Mouse (Mus musculus) CH12.LX (cell line): ENCODE measurements around the gene Zscan21. TPM values are rescaled to one million over a fixed set of nuclear protein-coding genes. Genes with fewer than 3 reads are reported as not detected.

Source experiments
- DNase-seq: peaks from one replicate; pipeline ENCODE4 v3.0.0-alpha.2; 2013; ENCODE audit errors: extremely low read depth
- H3K27ac ChIP-seq: 2 replicates; pipeline ENCODE4 v1.5.1; 2012; ENCODE audit warnings: low read depth, mild to moderate bottlenecking, control low read depth, moderate library complexity; ENCODE audit not compliant: insufficient read depth
- H3K27me3 ChIP-seq: replicated peaks from 2 replicates; pipeline ENCODE3; 2012; ENCODE audit warnings: inconsistent platforms
- H3K36me3 ChIP-seq, 2 experiments: replicated peaks in 1 of 2; 2 replicates each; pipeline versions ENCODE3 to v1.6.1; 2012; ENCODE audit warnings: inconsistent platforms in 1 of 2, low read length in 1 of 2, mild to moderate bottlenecking in 1 of 2, mixed read lengths in 1 of 2, moderate library complexity in 1 of 2; ENCODE audit not compliant: control insufficient read depth in 1 of 2, insufficient read depth in 1 of 2
- H3K4me1 ChIP-seq, 2 experiments: 2 replicates each; pipeline ENCODE4 v1.6.1; 2012; ENCODE audit warnings: inconsistent platforms in 1 of 2, moderate library complexity in 1 of 2; ENCODE audit not compliant: insufficient read depth in 2 of 2, control insufficient read depth in 1 of 2
- H3K4me2 ChIP-seq: 2 replicates; pipeline ENCODE4 v1.6.1; 2012; ENCODE audit warnings: low read depth, mild to moderate bottlenecking, control low read depth; ENCODE audit not compliant: poor library complexity, insufficient read depth, severe bottlenecking
- H3K4me3 ChIP-seq, 3 experiments: fragments of 150-350 bp in 1 of 3; sonication (generic) in 1 of 3; replicated peaks in 1 of 3; 2 replicates each; pipeline versions ENCODE3 to v1.5.1; 2011 to 2012; ENCODE audit warnings: low read depth in 2 of 3, low read length in 2 of 3, mild to moderate bottlenecking in 2 of 3, moderate library complexity in 2 of 3, control low read depth in 1 of 3, improper control_type of control experiment in 1 of 3, inconsistent platforms in 1 of 3, mixed read lengths in 1 of 3; ENCODE audit not compliant: poor library complexity in 1 of 3
- H3K79me2 ChIP-seq: replicated peaks from 2 replicates; pipeline ENCODE4 v1.6.1; 2012; ENCODE audit warnings: mild to moderate bottlenecking, moderate library complexity; ENCODE audit not compliant: control insufficient read depth, poor library complexity, insufficient read depth, severe bottlenecking; ENCODE audit errors: extremely low read depth
- H3K9ac ChIP-seq: 2 replicates; pipeline ENCODE4 v1.6.1; 2012; ENCODE audit warnings: low read depth, mild to moderate bottlenecking, control low read depth, moderate library complexity; ENCODE audit not compliant: insufficient read depth
- H3K9me3 ChIP-seq: replicated peaks from 2 replicates; pipeline ENCODE3; 2012; ENCODE audit warnings: low read length, inconsistent platforms, mixed read lengths
- CHD1 ChIP-seq: IDR thresholded peaks from 2 replicates; pipeline ENCODE4 v1.6.1; 2012; ENCODE audit warnings: low read depth, low read length, improper control_type of control experiment, inconsistent platforms
- CHD2 ChIP-seq: IDR thresholded peaks from 2 replicates; pipeline ENCODE4 v1.6.1; 2011; ENCODE audit warnings: low read length, improper control_type of control experiment
- E2F4 ChIP-seq: IDR thresholded peaks from 2 replicates; pipeline ENCODE4 v1.6.1; 2011; ENCODE audit warnings: low read depth, low read length, improper control_type of control experiment; ENCODE audit not compliant: insufficient replicate concordance
- ELF1 ChIP-seq: IDR thresholded peaks from 2 replicates; pipeline ENCODE4 v1.6.1; 2014; ENCODE audit warnings: low read depth, mild to moderate bottlenecking, inconsistent platforms, low read length, improper control_type of control experiment
- ETS1 ChIP-seq: conservative IDR thresholded peaks from 2 replicates; pipeline ENCODE4 v1.6.1; 2012; ENCODE audit warnings: low read depth, mild to moderate bottlenecking, inconsistent platforms, low read length, improper control_type of control experiment, moderate library complexity
- JUN ChIP-seq: IDR thresholded peaks from 2 replicates; pipeline ENCODE4 v1.6.1; 2011; ENCODE audit warnings: low read depth, mild to moderate bottlenecking, low read length, improper control_type of control experiment, moderate library complexity; ENCODE audit not compliant: insufficient read depth
- JUND ChIP-seq: conservative IDR thresholded peaks from 2 replicates; pipeline ENCODE4 v1.6.1; 2011; ENCODE audit warnings: low read depth, low read length, improper control_type of control experiment
- KAT2A ChIP-seq: IDR thresholded peaks from 2 replicates; pipeline ENCODE4 v1.6.1; 2012; ENCODE audit warnings: low read length, improper control_type of control experiment, inconsistent platforms; ENCODE audit not compliant: insufficient replicate concordance
- MAFK ChIP-seq: IDR thresholded peaks from 2 replicates; pipeline ENCODE4 v1.6.1; 2011; ENCODE audit warnings: low read length, improper control_type of control experiment; ENCODE audit not compliant: insufficient replicate concordance
- MAX ChIP-seq: IDR thresholded peaks from 2 replicates; pipeline ENCODE4 v1.6.1; 2011; ENCODE audit warnings: low read length, improper control_type of control experiment
- MAZ ChIP-seq: IDR thresholded peaks from 2 replicates; pipeline ENCODE4 v1.6.1; 2012; ENCODE audit warnings: low read depth, mild to moderate bottlenecking, inconsistent platforms, low read length, improper control_type of control experiment, moderate library complexity
- MEF2A ChIP-seq: IDR thresholded peaks from 2 replicates; pipeline ENCODE4 v1.6.1; 2014; ENCODE audit warnings: low read depth, mild to moderate bottlenecking, inconsistent platforms, low read length, improper control_type of control experiment, borderline replicate concordance
- MXI1 ChIP-seq: IDR thresholded peaks from 2 replicates; pipeline ENCODE4 v1.6.1; 2011; ENCODE audit warnings: mild to moderate bottlenecking, low read depth, low read length, improper control_type of control experiment
- POLR2A ChIP-seq: IDR thresholded peaks from 2 replicates; pipeline ENCODE4 v1.6.1; 2011; ENCODE audit warnings: low read depth, mild to moderate bottlenecking, improper control_type of control experiment, low read length
- POLR2AphosphoS2 ChIP-seq: IDR thresholded peaks from 2 replicates; pipeline ENCODE4 v1.6.1; 2011; ENCODE audit warnings: low read depth, low read length, improper control_type of control experiment
- RCOR1 ChIP-seq: conservative IDR thresholded peaks from 2 replicates; pipeline ENCODE4 v1.6.1; 2012; ENCODE audit warnings: low read depth, mild to moderate bottlenecking, inconsistent platforms, low read length, improper control_type of control experiment
- SIN3A ChIP-seq: IDR thresholded peaks from 2 replicates; pipeline ENCODE4 v1.6.1; 2012; ENCODE audit warnings: low read length, improper control_type of control experiment, inconsistent platforms
- SMC3 ChIP-seq: IDR thresholded peaks from 2 replicates; pipeline ENCODE4 v1.6.1; 2011; ENCODE audit warnings: low read depth, low read length, improper control_type of control experiment
- TBP ChIP-seq: conservative IDR thresholded peaks from 2 replicates; pipeline ENCODE4 v1.6.1; 2011; ENCODE audit warnings: low read depth, low read length, improper control_type of control experiment
- TCF12 ChIP-seq: IDR thresholded peaks from 2 replicates; pipeline ENCODE4 v1.6.1; 2014; ENCODE audit warnings: low read depth, mild to moderate bottlenecking, inconsistent platforms, low read length, improper control_type of control experiment
- USF1 ChIP-seq: IDR thresholded peaks from 2 replicates; pipeline ENCODE4 v1.6.1; 2014; ENCODE audit warnings: low read depth, mild to moderate bottlenecking, inconsistent platforms, low read length, improper control_type of control experiment
- USF2 ChIP-seq: conservative IDR thresholded peaks from 2 replicates; pipeline ENCODE4 v1.6.1; 2011; ENCODE audit warnings: low read depth, low read length, improper control_type of control experiment
- ZC3H11A ChIP-seq: IDR thresholded peaks from 2 replicates; pipeline ENCODE4 v1.6.1; 2012; ENCODE audit warnings: low read depth, mild to moderate bottlenecking, inconsistent platforms, low read length, improper control_type of control experiment
- ZKSCAN1 ChIP-seq: IDR thresholded peaks from 2 replicates; pipeline ENCODE4 v1.6.1; 2012; ENCODE audit warnings: low read depth, inconsistent platforms, low read length, improper control_type of control experiment, borderline replicate concordance
- ZMIZ1 ChIP-seq: IDR thresholded peaks from 2 replicates; pipeline ENCODE4 v1.6.1; 2012; ENCODE audit warnings: low read depth, mild to moderate bottlenecking, inconsistent platforms, low read length, improper control_type of control experiment
- dilution Hi-C: fragments of 300-500 bp; cut with MboI; formaldehyde crosslinking; loops from 2 replicates; pipeline ENCODE4 v1.14.3; 2020; ENCODE audit warnings: low sequenced_read_pairs; ENCODE audit not compliant: extremely low pct_unique_long_range_greater_than_20kb, extremely low pct_ligation_motif_present
- in situ Hi-C: fragments of 300-500 bp; cut with MboI; formaldehyde crosslinking; loops from 3 replicates; pipeline ENCODE4 v1.14.3; 2019; ENCODE audit warnings: low sequenced_read_pairs, low pct_ligation_motif_present, low pct_unique_long_range_greater_than_20kb, mixed read lengths
- polyA plus RNA-seq: library from polyadenylated mRNA; unstranded; fragments of >175 nt; gene quantifications from 2 replicates; pipeline ENCODE4 v1.2.1, GENCODE M21; 2012; ENCODE audit warnings: low read depth; ENCODE audit not compliant: insufficient read length
- total RNA-seq, 2 experiments: library from RNA; depleted of rRNA; stranded (reverse); fragments of 300-350 nt in 1 of 2; fragments of >200 nt in 1 of 2; gene quantifications; 2 replicates each; pipeline ENCODE4 v1.2.3; 2012 to 2014

Zscan21 gene
- total and polyA plus RNA-seq, 3 experiments = 9.0 to 12.1 (median 9.6) TPM

DNA sequence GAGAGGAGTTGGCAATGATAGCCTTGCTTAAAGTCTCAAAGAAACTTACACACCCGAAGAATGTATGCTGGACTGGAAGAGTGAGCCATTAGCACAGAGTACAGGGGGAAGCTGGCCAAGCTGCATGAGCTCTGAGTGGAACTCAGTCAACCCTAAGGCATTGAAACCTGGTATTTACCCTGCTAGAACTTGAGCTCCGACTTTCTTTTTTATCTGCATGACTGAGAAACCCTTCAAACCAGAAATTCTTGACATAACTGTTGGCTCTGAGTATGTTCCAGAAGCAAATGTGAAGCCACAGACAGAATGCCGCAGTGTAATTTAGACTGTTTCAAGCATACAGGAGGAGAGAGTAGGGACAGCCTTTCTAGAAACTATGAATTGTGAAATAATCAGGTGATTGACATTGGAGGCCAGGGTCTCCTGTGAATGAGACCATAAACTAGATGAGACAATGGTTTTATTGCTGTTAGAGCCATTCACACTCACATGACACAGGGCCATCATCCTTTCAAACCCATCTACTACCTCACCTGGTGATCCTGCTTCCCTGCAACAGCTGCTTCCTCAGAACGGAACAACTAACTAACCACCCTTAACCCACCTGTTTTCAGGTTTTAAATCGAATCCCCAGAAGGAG, 15.8 kb downstream of the Zscan21 start:
- TF ChIP-seq SIN3A = no peak
- TF ChIP-seq USF2 = no peak
- no peak for TF ChIP-seq MAZ
- TF ChIP-seq ZC3H11A = no peak
- no peak for TF ChIP-seq ZMIZ1
- no peak for TF ChIP-seq MXI1
- no peak for TF ChIP-seq CHD1
- TF ChIP-seq RCOR1 = no peak
- TF ChIP-seq JUND = no peak
- TF ChIP-seq POLR2A = no peak
- no peak for TF ChIP-seq MAX
- TF ChIP-seq MAFK = no peak
- no peak for TF ChIP-seq ELF1
- H3K9me3 ChIP-seq = no peaks in the 10 kb centered on the region
- no peaks in the 10 kb centered on the region for H3K4me1 ChIP-seq
- H3K4me2 ChIP-seq = no peak overlapping the region
- no peak overlapping the region for H3K4me3 ChIP-seq
- no peak overlapping the region for H3K27ac ChIP-seq
- H3K9ac ChIP-seq = no peak overlapping the region
- DNase-seq = no peak
- H3K79me2 ChIP-seq = no peaks in the 10 kb centered on the region
- no peaks in the 10 kb centered on the region for H3K27me3 ChIP-seq
- H3K36me3 ChIP-seq = peaks cover 42 to 62% of the 10 kb centered on the region in 2 experiments
- dilution Hi-C loops (no loop called here), in situ Hi-C loops (no loop called here)

DNA sequence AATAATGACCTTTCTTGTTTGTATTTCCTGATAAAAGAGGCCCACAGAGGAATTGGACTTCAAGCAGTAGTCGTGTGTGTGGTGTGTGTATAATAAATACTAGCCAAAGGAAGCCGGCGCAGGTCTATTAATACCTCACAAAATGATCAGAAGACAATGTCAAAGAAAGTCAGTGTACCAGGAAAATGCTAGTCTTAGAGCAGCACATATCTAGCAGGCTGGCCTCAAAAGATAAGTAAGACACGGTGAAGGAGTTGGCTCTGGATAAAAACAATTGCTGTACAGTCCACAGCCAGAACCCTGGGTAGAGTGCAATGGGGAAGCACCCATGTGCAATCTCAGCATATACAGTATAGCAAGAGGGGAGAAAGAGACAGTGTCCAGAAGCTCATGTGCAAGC, 20.6 kb downstream of the Zscan21 start:
- H3K4me3 ChIP-seq = no peak overlapping the region
- dilution Hi-C loops = no loop called here
- in situ Hi-C loops = no loop called here
- no peaks in the 10 kb centered on the region for H3K9me3 ChIP-seq
- H3K79me2 ChIP-seq = no peaks in the 10 kb centered on the region
- H3K4me2 ChIP-seq = no peak overlapping the region
- no peaks in the 10 kb centered on the region for H3K27me3 ChIP-seq
- H3K9ac ChIP-seq = no peak overlapping the region
- H3K27ac ChIP-seq = no peak overlapping the region
- H3K4me1 ChIP-seq = no peaks in the 10 kb centered on the region; a peak in 2 of 4 replicates
- H3K36me3 ChIP-seq = peaks cover 20 to 39% of the 10 kb centered on the region in 2 experiments
- DNase-seq = no peak
- TF ChIP-seq CHD1 = no peak
- TF ChIP-seq MXI1 = no peak
- TF ChIP-seq CHD2 = no peak
- no peak for TF ChIP-seq TBP
- TF ChIP-seq TCF12 = no peak
- TF ChIP-seq ZKSCAN1 = no peak
- TF ChIP-seq SMC3 = no peak
- TF ChIP-seq ZC3H11A = no peak
- no peak for TF ChIP-seq KAT2A
- TF ChIP-seq E2F4 = no peak
- TF ChIP-seq JUN = no peak
- TF ChIP-seq ELF1 = no peak
- TF ChIP-seq MEF2A = no peak
- no peak for TF ChIP-seq SIN3A
- TF ChIP-seq MAFK = no peak
- no peak for TF ChIP-seq ZMIZ1
- TF ChIP-seq MAZ = no peak
- no peak for TF ChIP-seq POLR2AphosphoS2
- no peak for TF ChIP-seq USF1
- TF ChIP-seq ETS1 = no peak
